In the genomic region with DNA sequence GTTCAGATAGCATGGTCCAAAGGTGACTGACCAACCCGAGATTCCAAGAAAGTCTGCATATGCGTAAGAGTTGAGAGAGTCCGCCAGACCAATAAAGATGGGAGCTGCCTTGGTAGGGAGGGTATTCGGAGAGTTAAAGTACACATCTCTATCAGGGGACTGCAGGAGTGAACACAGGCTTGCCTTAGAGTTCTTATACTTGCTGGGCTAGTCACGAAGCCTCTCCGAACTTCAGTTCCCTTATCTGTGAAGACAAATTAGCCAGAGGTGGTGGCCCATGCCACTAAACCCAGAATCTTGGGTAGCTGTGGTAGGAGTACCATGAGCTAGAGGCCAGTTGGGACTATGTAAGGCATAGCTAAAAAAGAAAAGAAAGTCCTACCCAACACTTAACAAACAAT, we compare ENCODE assay signal across 8 mouse cellular contexts. TPM values are rescaled to one million over a fixed set of nuclear protein-coding genes. Genes with fewer than 3 reads are reported as not detected.
DNase-seq lines count a peak whose midpoint lies in the region; ATAC-seq lines count a peak whose summit lies in the region.

No protein-coding gene starts in this region.

- peaks cover 37% of the 10 kb centered on the region for H3K79me2 ChIP-seq in macrophage (ENCODE audit: inconsistent target)

- no peak overlapping the region for H3K9ac ChIP-seq in hindbrain, embryonic 15.5 days

- 53% methylated on average over 6 of the region's 6 CpGs for WGBS in heart, embryonic 10.5 days
- 78% methylated on average over 6 of the region's 6 CpGs for WGBS in hindbrain, embryonic 15.5 days
- 66% methylated on average over 6 of the region's 6 CpGs for WGBS in macrophage (ENCODE audit: missing documents)

- ATAC-seq in hindbrain, embryonic 15.5 days (ENCODE audit: low FRiP score, low read depth) = 0 out of 2 replicates have a peak, but pooled peaks have one; percentile 39

- intact Hi-C loops in heart, postnatal 25 days (cut with DNase I) = loop anchor here (2.0 kb wide), 1 partner anchor 44 kb away; a partner anchor contains a TSS

- H3K36me3 ChIP-seq in heart, embryonic 10.5 days = peaks cover 9% of the 10 kb centered on the region
- H3K36me3 ChIP-seq in hindbrain, embryonic 15.5 days = no peaks in the 10 kb centered on the region
- no peaks in the 10 kb centered on the region for H3K36me3 ChIP-seq in macrophage (ENCODE audit: inconsistent target)

- no peaks in the 10 kb centered on the region for H3K9me3 ChIP-seq in heart, embryonic 10.5 days
- H3K9me3 ChIP-seq in hindbrain, embryonic 15.5 days = no peaks in the 10 kb centered on the region

- H3K4me3 ChIP-seq in heart, embryonic 10.5 days = peak overlapping the region; percentile 95
- no peak overlapping the region for H3K4me3 ChIP-seq in hindbrain, embryonic 15.5 days
- no peak overlapping the region for H3K4me3 ChIP-seq in macrophage (ENCODE audit: inconsistent target)

- H3K4me1 ChIP-seq in heart, embryonic 10.5 days = peaks cover 13% of the 10 kb centered on the region
- peaks cover 16% of the 10 kb centered on the region for H3K4me1 ChIP-seq in hindbrain, embryonic 15.5 days (replicated peaks)

- H3K4me2 ChIP-seq in hindbrain, embryonic 15.5 days = peak overlapping the region; percentile 83

- peak overlapping the region; percentile 100 for H3K27ac ChIP-seq in heart, embryonic 10.5 days
- H3K27ac ChIP-seq in hindbrain, embryonic 15.5 days (replicated peaks) = no peak overlapping the region
- H3K27ac ChIP-seq in macrophage = peak overlapping the region; percentile 10; the same call in 1 of the 2 replicates

- H3K27me3 ChIP-seq in heart, embryonic 10.5 days (ENCODE audit: insufficient read depth, poor library complexity, severe bottlenecking) = no peaks in the 10 kb centered on the region
- no peaks in the 10 kb centered on the region for H3K27me3 ChIP-seq in hindbrain, embryonic 15.5 days

- peak; percentile 70 for DNase-seq in heart, embryonic 10.5 days (ENCODE audit: low spot score)
- DNase-seq in heart, postnatal 25 days (ENCODE audit: low spot score) = no peak
- peak; percentile 25 for DNase-seq in cerebellum, adult 9-11 months
- DNase-seq in thymus, postnatal 14 days = no peak
- DNase-seq in ovary, postnatal 10 days (ENCODE audit: low spot score) = no peak
- no peak for DNase-seq in adrenal gland, postnatal 4 days (ENCODE audit: low spot score in 2 of 2)

RNA-seq across cellular contexts. Expression of a gene that starts 5.1 kb away (rescaled TPM):
- polyA plus RNA-seq in heart, embryonic 10.5 days (2016; fragmentation: Nextera tagmentation; extraction: Ambion mirVana) = 23.0 and 32.0 TPM in 2 replicates
- total RNA-seq in heart, postnatal 25 days (2021) = 10 to 100 TPM; 15.9 to 16.8 TPM
- 18.0 and 18.3 TPM in 2 replicates for polyA plus RNA-seq in hindbrain, embryonic 15.5 days (2015; fragmentation: Nextera tagmentation; extraction: Ambion mirVana)
- total RNA-seq in macrophage (2018; cell fraction: chromatin; rRNA removed) = 10 to 100 TPM; 29.0 to 95.0 (median 72.2) TPM
- 10 to 100 TPM; 33.4 to 55.0 (median 42.2) TPM for total RNA-seq in macrophage (2018; cell fraction: cytosol; rRNA removed)
- total RNA-seq in macrophage (2018; cell fraction: nucleus; rRNA removed) = 10 to 100 TPM; 25.1 to 79.7 (median 46.2) TPM
- polyA plus RNA-seq in macrophage (2018) = 25.6 to 30.5 TPM (median 28.1 TPM) in 3 replicates
- total RNA-seq in adrenal gland, postnatal 4 days (2021) = 10 to 100 TPM; 38.9 to 39.1 TPM

RNA-seq across cellular contexts. Expression of a gene that starts 44.1 kb away (rescaled TPM):
- 45.1 and 83.8 TPM in 2 replicates for polyA plus RNA-seq in heart, embryonic 10.5 days (2016; fragmentation: Nextera tagmentation; extraction: Ambion mirVana)
- total RNA-seq in heart, postnatal 25 days (2021) = 100 to 1,000 TPM; 280 to 332 TPM
- polyA plus RNA-seq in hindbrain, embryonic 15.5 days (2015; fragmentation: Nextera tagmentation; extraction: Ambion mirVana) = 14.1 and 14.4 TPM in 2 replicates
- total RNA-seq in macrophage (2018; cell fraction: chromatin; rRNA removed) = 100 to 1,000 TPM in 24 of 26 experiments, 10 to 100 TPM in 2; 87.1 to 284 (median 224) TPM
- 10 to 100 TPM; 57.6 to 99.0 (median 72.0) TPM for total RNA-seq in macrophage (2018; cell fraction: cytosol; rRNA removed)
- total RNA-seq in macrophage (2018; cell fraction: nucleus; rRNA removed) = 100 to 1,000 TPM in 19 of 26 experiments, 10 to 100 TPM in 7; 58.3 to 188 (median 113) TPM
- 43.3 to 119 TPM (median 48.0 TPM) in 3 replicates for polyA plus RNA-seq in macrophage (2018)
- 10 to 100 TPM; 74.0 to 79.3 TPM for total RNA-seq in adrenal gland, postnatal 4 days (2021)

RNA-seq across cellular contexts. Expression of a gene that starts 59.1 kb away (rescaled TPM):
- 431 and 507 TPM in 2 replicates for polyA plus RNA-seq in heart, embryonic 10.5 days (2016; fragmentation: Nextera tagmentation; extraction: Ambion mirVana)
- total RNA-seq in heart, postnatal 25 days (2021) = 10 to 100 TPM; 72.4 to 77.6 TPM
- 485 and 504 TPM in 2 replicates for polyA plus RNA-seq in hindbrain, embryonic 15.5 days (2015; fragmentation: Nextera tagmentation; extraction: Ambion mirVana)
- 100 to 1,000 TPM in 25 of 26 experiments, 10 to 100 TPM in 1; 88.1 to 393 (median 178) TPM for total RNA-seq in macrophage (2018; cell fraction: chromatin; rRNA removed)
- 100 to 1,000 TPM; 173 to 318 (median 215) TPM for total RNA-seq in macrophage (2018; cell fraction: cytosol; rRNA removed)
- total RNA-seq in macrophage (2018; cell fraction: nucleus; rRNA removed) = 100 to 1,000 TPM; 110 to 274 (median 211) TPM
- 146 to 281 TPM (median 200 TPM) in 3 replicates for polyA plus RNA-seq in macrophage (2018)
- 100 to 1,000 TPM; 182 to 190 TPM for total RNA-seq in adrenal gland, postnatal 4 days (2021)

Comparison
In these comparisons a context has a peak if more than half of its experiments do, and no peak if none do; other contexts are left out.
1. DNase-seq: peak in heart, embryonic 10.5 days (single experiment) and cerebellum, adult 9-11 months (single experiment); none in heart, postnatal 25 days (single experiment), thymus, postnatal 14 days (single experiment), ovary, postnatal 10 days (single experiment) and adrenal gland, postnatal 4 days (0 of 2).